Mouse (Mus musculus) erythroblast, adult 5-6 weeks (primary cell): ENCODE data around the gene Zfp473. TPM values are rescaled to one million over a fixed set of nuclear protein-coding genes. Genes with fewer than 3 reads are reported as not detected.

Experiments
- total RNA-seq, 2 experiments: library from RNA; stranded (forward) in 1 of 2; stranded (reverse) in 1 of 2; fragments of 150-400 nt in 1 of 2; fragments of 200-764, 138-1000 nt in 1 of 2; gene quantifications; 2 replicates each; pipeline versions ENCODE4 v1.2.3 to v1.2.4; 2015 to 2017; ENCODE audit warnings: low replicate concordance in 2 of 2

Gene Zfp473
- total RNA-seq, 2 experiments from 2014 or later, result 0.58 to 0.60 TPM

Other genes with a start within 250 kb of the Zfp473 start
- gene Mybpc2, start 226.4 kb downstream of the Zfp473 start, total RNA-seq (2015; ENCODE audit: low replicate concordance), result not detected in 2 replicates
- gene Mybpc2, start 226.4 kb downstream of the Zfp473 start, total RNA-seq (2017; ENCODE audit: low replicate concordance), result not detected in 2 replicates
- gene Spib, start 219.0 kb downstream of the Zfp473 start, total RNA-seq (2015; ENCODE audit: low replicate concordance), result 1.7 and 1.9 TPM in 2 replicates
- gene Spib, start 219.0 kb downstream of the Zfp473 start, total RNA-seq (2017; ENCODE audit: low replicate concordance), result 1.9 and 2.6 TPM in 2 replicates
- gene Pold1, start 202.2 kb downstream of the Zfp473 start, total RNA-seq (2015; ENCODE audit: low replicate concordance), result 21.3 and 26.5 TPM in 2 replicates
- 16.2 and 29.3 TPM in 2 replicates for gene Pold1, start 202.2 kb downstream of the Zfp473 start, total RNA-seq (2017; ENCODE audit: low replicate concordance)
- gene Nr1h2, start 197.1 kb downstream of the Zfp473 start, total RNA-seq (2015; ENCODE audit: low replicate concordance), result 34.4 and 41.8 TPM in 2 replicates
- gene Nr1h2, start 197.1 kb downstream of the Zfp473 start, total RNA-seq (2017; ENCODE audit: low replicate concordance), result 32.0 and 41.0 TPM in 2 replicates
- 66.9 TPM in 2 replicates for gene Napsa, start 178.7 kb downstream of the Zfp473 start, total RNA-seq (2015; ENCODE audit: low replicate concordance)
- gene Napsa, start 178.7 kb downstream of the Zfp473 start, total RNA-seq (2017; ENCODE audit: low replicate concordance), result 18.0 and 26.1 TPM in 2 replicates
- gene Kcnc3, start 160.4 kb downstream of the Zfp473 start, total RNA-seq (2015; ENCODE audit: low replicate concordance), result not detected in 2 replicates
- gene Kcnc3, start 160.4 kb downstream of the Zfp473 start, total RNA-seq (2017; ENCODE audit: low replicate concordance), result 0.42 TPM in 1 of 2 replicates, not detected in the other
- gene Myh14, start 80.2 kb downstream of the Zfp473 start, total RNA-seq (2015; ENCODE audit: low replicate concordance), result not detected in 2 replicates
- gene Myh14, start 80.2 kb downstream of the Zfp473 start, total RNA-seq (2017; ENCODE audit: low replicate concordance), result not detected in 2 replicates
- gene Izumo2, start 42.3 kb downstream of the Zfp473 start, total RNA-seq (2015; ENCODE audit: low replicate concordance), result not detected in 2 replicates
- not detected in 2 replicates for gene Izumo2, start 42.3 kb downstream of the Zfp473 start, total RNA-seq (2017; ENCODE audit: low replicate concordance)
- gene Vrk3, start 2.6 kb downstream of the Zfp473 start, total RNA-seq (2015; ENCODE audit: low replicate concordance), result 21.5 and 24.0 TPM in 2 replicates
- gene Vrk3, start 2.6 kb downstream of the Zfp473 start, total RNA-seq (2017; ENCODE audit: low replicate concordance), result 11.3 and 22.7 TPM in 2 replicates
- 10.4 and 14.4 TPM in 2 replicates for gene Nup62, start 65.0 kb upstream of the Zfp473 start, total RNA-seq (2015; ENCODE audit: low replicate concordance)
- 21.7 and 21.9 TPM in 2 replicates for gene Nup62, start 65.0 kb upstream of the Zfp473 start, total RNA-seq (2017; ENCODE audit: low replicate concordance)
- gene Il4i1, start 65.3 kb upstream of the Zfp473 start, total RNA-seq (2015; ENCODE audit: low replicate concordance), result 0.84 TPM in 1 of 2 replicates, not detected in the other
- gene Il4i1, start 65.3 kb upstream of the Zfp473 start, total RNA-seq (2017; ENCODE audit: low replicate concordance), result 0.09 TPM in 1 of 2 replicates, not detected in the other
- 1.3 and 1.9 TPM in 2 replicates for gene Atf5, start 65.6 kb upstream of the Zfp473 start, total RNA-seq (2015; ENCODE audit: low replicate concordance)
- gene Atf5, start 65.6 kb upstream of the Zfp473 start, total RNA-seq (2017; ENCODE audit: low replicate concordance), result 2.1 and 2.5 TPM in 2 replicates
- gene Akt1s1, start 97.9 kb upstream of the Zfp473 start, total RNA-seq (2015; ENCODE audit: low replicate concordance), result 6.5 and 7.1 TPM in 2 replicates
- gene Akt1s1, start 97.9 kb upstream of the Zfp473 start, total RNA-seq (2017; ENCODE audit: low replicate concordance), result 19.7 and 43.3 TPM in 2 replicates
- gene Tbc1d17, start 98.0 kb upstream of the Zfp473 start, total RNA-seq (2015; ENCODE audit: low replicate concordance), result 15.8 and 21.3 TPM in 2 replicates
- 33.6 and 77.5 TPM in 2 replicates for gene Tbc1d17, start 98.0 kb upstream of the Zfp473 start, total RNA-seq (2017; ENCODE audit: low replicate concordance)
- 17.3 and 43.3 TPM in 2 replicates for gene Pnkp, start 106.1 kb upstream of the Zfp473 start, total RNA-seq (2015; ENCODE audit: low replicate concordance)
- gene Pnkp, start 106.1 kb upstream of the Zfp473 start, total RNA-seq (2017; ENCODE audit: low replicate concordance), result 26.8 and 32.5 TPM in 2 replicates
- gene Ptov1, start 118.7 kb upstream of the Zfp473 start, total RNA-seq (2015; ENCODE audit: low replicate concordance), result 6.9 and 8.1 TPM in 2 replicates
- gene Ptov1, start 118.7 kb upstream of the Zfp473 start, total RNA-seq (2017; ENCODE audit: low replicate concordance), result 8.8 and 12.1 TPM in 2 replicates
- gene Med25, start 141.7 kb upstream of the Zfp473 start, total RNA-seq (2015; ENCODE audit: low replicate concordance), result 6.5 and 8.4 TPM in 2 replicates
- 3.2 and 5.3 TPM in 2 replicates for gene Med25, start 141.7 kb upstream of the Zfp473 start, total RNA-seq (2017; ENCODE audit: low replicate concordance)
- gene Fuz, start 145.0 kb upstream of the Zfp473 start, total RNA-seq (2015; ENCODE audit: low replicate concordance), result 1.3 TPM in 1 of 2 replicates, not detected in the other
- gene Fuz, start 145.0 kb upstream of the Zfp473 start, total RNA-seq (2017; ENCODE audit: low replicate concordance), result 2.2 and 4.3 TPM in 2 replicates
- 29.4 and 43.1 TPM in 2 replicates for gene Ap2a1, start 178.4 kb upstream of the Zfp473 start, total RNA-seq (2015; ENCODE audit: low replicate concordance)
- gene Ap2a1, start 178.4 kb upstream of the Zfp473 start, total RNA-seq (2017; ENCODE audit: low replicate concordance), result 27.5 and 36.0 TPM in 2 replicates
- gene Tsks, start 192.2 kb upstream of the Zfp473 start, total RNA-seq (2015; ENCODE audit: low replicate concordance), result not detected in 2 replicates
- not detected in 2 replicates for gene Tsks, start 192.2 kb upstream of the Zfp473 start, total RNA-seq (2017; ENCODE audit: low replicate concordance)
- 0.19 and 1.5 TPM in 2 replicates for gene Cpt1c, start 223.8 kb upstream of the Zfp473 start, total RNA-seq (2015; ENCODE audit: low replicate concordance)
- 0.28 and 0.51 TPM in 2 replicates for gene Cpt1c, start 223.8 kb upstream of the Zfp473 start, total RNA-seq (2017; ENCODE audit: low replicate concordance)
- gene Prmt1, start 235.5 kb upstream of the Zfp473 start, total RNA-seq (2015; ENCODE audit: low replicate concordance), result 21.7 and 73.4 TPM in 2 replicates
- gene Prmt1, start 235.5 kb upstream of the Zfp473 start, total RNA-seq (2017; ENCODE audit: low replicate concordance), result 9.2 and 30.6 TPM in 2 replicates
- 15.5 and 24.2 TPM in 2 replicates for gene Irf3, start 246.6 kb upstream of the Zfp473 start, total RNA-seq (2015; ENCODE audit: low replicate concordance)
- 17.0 and 34.1 TPM in 2 replicates for gene Irf3, start 246.6 kb upstream of the Zfp473 start, total RNA-seq (2017; ENCODE audit: low replicate concordance)
- 2.9 and 9.6 TPM in 2 replicates for gene Bcl2l12, start 247.7 kb upstream of the Zfp473 start, total RNA-seq (2015; ENCODE audit: low replicate concordance)
- 1.3 and 2.5 TPM in 2 replicates for gene Bcl2l12, start 247.7 kb upstream of the Zfp473 start, total RNA-seq (2017; ENCODE audit: low replicate concordance)